13 mouse cellular contexts compared by ENCODE assay signal in genomic region chr8:105484030-105484368, GRCm38 (mm10). TPM values are rescaled to one million over a fixed set of nuclear protein-coding genes. Genes with fewer than 3 reads are reported as not detected.
DNase-seq lines count a peak whose midpoint lies in the region; ATAC-seq and TF ChIP-seq lines count a peak whose summit lies in the region.
"Had no signal": no experiment of that assay in that cellular context is flagged by ENCODE, and none has a peak within 500 bp of the region (broad histone marks: within the 10 kb centered on the region; RNA-seq: fewer than 3 reads in every experiment).

No protein-coding gene starts in this region.

- no peak for TF ChIP-seq POLR2A in kidney, adult 2 months (IDR thresholded peaks at IDR 0.05; ENCODE audit: low read depth, low read length)

- peaks cover 6% of the 10 kb centered on the region; the same call in 1 of the 2 replicates for H3K4me1 ChIP-seq in forebrain, embryonic 11.5 days (replicated peaks; ENCODE audit: control insufficient read depth, insufficient read depth, low read length)
- no peaks in the 10 kb centered on the region for H3K4me1 ChIP-seq in forebrain, postnatal 0 days (ENCODE audit: insufficient read depth)
- peaks cover 16% of the 10 kb centered on the region; the same call in 1 of the 2 replicates for H3K4me1 ChIP-seq in kidney, embryonic 16.5 days (ENCODE audit: insufficient read depth, low read length)
- H3K4me1 ChIP-seq in kidney, adult 2 months (ENCODE audit: control insufficient read depth, insufficient read depth, low read length), result peaks cover 3% of the 10 kb centered on the region; the same call in 1 of the 2 replicates
- no peaks in the 10 kb centered on the region for H3K4me1 ChIP-seq in hindbrain, embryonic 14.5 days (replicated peaks; ENCODE audit: control insufficient read depth, insufficient read depth, low read length)
- H3K4me1 ChIP-seq: hindbrain, embryonic 15.5 days; liver, embryonic 15.5 days had no signal

- ATAC-seq in forebrain, embryonic 11.5 days (replicated peaks; ENCODE audit: low FRiP score), result 0 out of 2 replicates have a peak, but pooled peaks have one; percentile 16
- no peak for ATAC-seq in forebrain, postnatal 0 days
- peak; percentile 3; the same call in 1 of the 2 replicates for ATAC-seq in kidney, embryonic 16.5 days (ENCODE audit: low FRiP score, low TSS enrichment)
- 0 out of 2 replicates have a peak, but pooled peaks have one; percentile 19 for ATAC-seq in hindbrain, embryonic 14.5 days (ENCODE audit: low FRiP score)
- no peak for ATAC-seq in inflammation-experienced regulatory T-cells, adult 6 months

- DNase-seq in forebrain, embryonic 11.5 days (ENCODE audit: low spot score), result no peak
- no peak for DNase-seq in forebrain, postnatal 0 days
- no peak for DNase-seq in kidney, adult 2 months
- DNase-seq in hindbrain, embryonic 14.5 days (ENCODE audit: low spot score), result no peak
- DNase-seq in skeletal muscle tissue, adult 2 months (ENCODE audit: low read depth, low spot score), result peak; percentile 83
- no peak for DNase-seq in left cerebral cortex, adult 11 months (ENCODE audit: low spot score)
- DNase-seq: layer of hippocampus, adult 9-11 months had no signal

- H3K27ac ChIP-seq in forebrain, embryonic 11.5 days (ENCODE audit: low read depth, low read length), result no peak overlapping the region
- no peak overlapping the region for H3K27ac ChIP-seq in forebrain, postnatal 0 days (ENCODE audit: low read depth, low read length)
- 0 out of 2 replicates have a peak overlapping the region, but pooled peaks have one; percentile 20 for H3K27ac ChIP-seq in kidney, embryonic 16.5 days (ENCODE audit: low read length)
- H3K27ac ChIP-seq in kidney, adult 2 months (ENCODE audit: insufficient read depth, low read depth, low read length), result no peak overlapping the region
- H3K27ac ChIP-seq in hindbrain, embryonic 14.5 days, result no peak overlapping the region
- H3K27ac ChIP-seq: hindbrain, embryonic 15.5 days; liver, embryonic 15.5 days had no signal

- no peak for TF ChIP-seq CTCF in forebrain, postnatal 0 days (IDR thresholded peaks at IDR 0.05; ENCODE audit: low read depth)
- no peak for TF ChIP-seq CTCF in kidney, adult 2 months (conservative IDR thresholded peaks at IDR 0.05; ENCODE audit: insufficient read depth, insufficient read length, low read depth, low read length)

- WGBS in forebrain, embryonic 11.5 days, result 26% methylated on average over 3 of the region's 3 CpGs
- 49% methylated on average over 3 of the region's 3 CpGs for WGBS in forebrain, postnatal 0 days
- 37% methylated on average over 3 of the region's 3 CpGs for WGBS in kidney, embryonic 16.5 days
- 64% methylated on average over 3 of the region's 3 CpGs for WGBS in kidney, adult 2 months
- 50% methylated on average over 3 of the region's 3 CpGs for WGBS in hindbrain, embryonic 14.5 days

- no peak overlapping the region for H3K4me2 ChIP-seq in forebrain, embryonic 11.5 days (ENCODE audit: low read depth, low read length, severe bottlenecking)
- no peak overlapping the region for H3K4me2 ChIP-seq in forebrain, postnatal 0 days (ENCODE audit: low read depth)
- H3K4me2 ChIP-seq in kidney, embryonic 16.5 days (replicated peaks; ENCODE audit: low read depth, low read length), result no peak overlapping the region
- H3K4me2 ChIP-seq in hindbrain, embryonic 14.5 days (replicated peaks), result no peak overlapping the region
- H3K4me2 ChIP-seq: hindbrain, embryonic 15.5 days; liver, embryonic 15.5 days had no signal

- H3K36me3 ChIP-seq in forebrain, embryonic 11.5 days (ENCODE audit: control insufficient read depth, insufficient read depth, low read length), result no peaks in the 10 kb centered on the region
- H3K36me3 ChIP-seq in forebrain, postnatal 0 days (ENCODE audit: insufficient read depth), result 0 out of 2 replicates have a peak, but pooled peaks cover 3% of the 10 kb centered on the region
- peaks cover 12% of the 10 kb centered on the region for H3K36me3 ChIP-seq in kidney, embryonic 16.5 days (ENCODE audit: insufficient read depth, low read length)
- no peaks in the 10 kb centered on the region for H3K36me3 ChIP-seq in kidney, adult 2 months (ENCODE audit: control insufficient read depth, insufficient read depth, low read length)
- peaks cover 14% of the 10 kb centered on the region for H3K36me3 ChIP-seq in hindbrain, embryonic 14.5 days (replicated peaks; ENCODE audit: control insufficient read depth, insufficient read depth)
- H3K36me3 ChIP-seq: liver, embryonic 15.5 days had no signal

- H3K4me3 ChIP-seq in forebrain, embryonic 11.5 days (ENCODE audit: low read depth, low read length), result no peak overlapping the region
- H3K4me3 ChIP-seq in forebrain, postnatal 0 days (ENCODE audit: low read depth, low read length), result no peak overlapping the region
- no peak overlapping the region for H3K4me3 ChIP-seq in kidney, embryonic 16.5 days (ENCODE audit: low read length)
- no peak overlapping the region for H3K4me3 ChIP-seq in kidney, adult 2 months (ENCODE audit: insufficient read depth, low read depth, low read length)
- no peak overlapping the region for H3K4me3 ChIP-seq in hindbrain, embryonic 14.5 days (replicated peaks; ENCODE audit: low read length)
- H3K4me3 ChIP-seq: hindbrain, embryonic 15.5 days; liver, embryonic 15.5 days; megakaryocyte, embryonic 14.5 days had no signal

- H3K9me3 ChIP-seq in forebrain, embryonic 11.5 days (ENCODE audit: control insufficient read depth, low read length), result no peaks in the 10 kb centered on the region
- no peaks in the 10 kb centered on the region for H3K9me3 ChIP-seq in forebrain, postnatal 0 days (ENCODE audit: low read length)
- H3K9me3 ChIP-seq in kidney, embryonic 16.5 days (ENCODE audit: low read length), result no peaks in the 10 kb centered on the region
- no peaks in the 10 kb centered on the region for H3K9me3 ChIP-seq in hindbrain, embryonic 14.5 days (ENCODE audit: control insufficient read depth, low read length)
- H3K9me3 ChIP-seq: hindbrain, embryonic 15.5 days; liver, embryonic 15.5 days; megakaryocyte, embryonic 14.5 days had no signal

- no peaks in the 10 kb centered on the region for H3K27me3 ChIP-seq in forebrain, embryonic 11.5 days (ENCODE audit: control insufficient read depth, insufficient read depth, low read length)
- H3K27me3 ChIP-seq in forebrain, postnatal 0 days (ENCODE audit: insufficient read depth, low read length), result no peaks in the 10 kb centered on the region
- H3K27me3 ChIP-seq in kidney, embryonic 16.5 days (ENCODE audit: insufficient read depth, low read length), result no peaks in the 10 kb centered on the region
- H3K27me3 ChIP-seq in kidney, adult 2 months (replicated peaks; ENCODE audit: control insufficient read depth, insufficient read depth, low read length), result no peaks in the 10 kb centered on the region
- no peaks in the 10 kb centered on the region for H3K27me3 ChIP-seq in hindbrain, embryonic 14.5 days (ENCODE audit: control insufficient read depth, insufficient read depth, low read length)
- H3K27me3 ChIP-seq: hindbrain, embryonic 15.5 days had no signal

- no peak overlapping the region for H3K9ac ChIP-seq in forebrain, embryonic 11.5 days (ENCODE audit: low read length)
- H3K9ac ChIP-seq in forebrain, postnatal 0 days, result no peak overlapping the region
- no peak overlapping the region for H3K9ac ChIP-seq in kidney, embryonic 16.5 days (replicated peaks; ENCODE audit: low read length)
- H3K9ac ChIP-seq in hindbrain, embryonic 14.5 days, result no peak overlapping the region
- H3K9ac ChIP-seq: hindbrain, embryonic 15.5 days; liver, embryonic 15.5 days had no signal

RNA-seq across cellular contexts. Expression of gene Tppp3, which starts 12.7 kb away (rescaled TPM):
- polyA plus RNA-seq in forebrain, embryonic 11.5 days (2014; fragmentation: Nextera tagmentation; extraction: Ambion mirVana), result 36.1 and 37.7 TPM in 2 replicates
- total RNA-seq in forebrain, postnatal 0 days (2014; rRNA removed), result 66.6 and 80.6 TPM in 2 replicates
- polyA plus RNA-seq in forebrain, postnatal 0 days (2015; fragmentation: Nextera tagmentation; extraction: Ambion mirVana), result 74.6 and 106 TPM in 2 replicates
- 22.2 and 24.8 TPM in 2 replicates for polyA plus RNA-seq in kidney, embryonic 16.5 days (2015; fragmentation: Nextera tagmentation; extraction: Ambion mirVana)
- polyA plus RNA-seq in kidney, adult 2 months (2012; rRNA removed), result 11.9 and 19.3 TPM in 2 replicates
- polyA plus RNA-seq in hindbrain, embryonic 14.5 days (2014; fragmentation: Nextera tagmentation; extraction: Ambion mirVana), result 204 and 207 TPM in 2 replicates
- 1 to 10 TPM in 1 of 3 experiments, under 1 TPM in 1, not detected in 1; 0.48 to 2.2 TPM for polyA plus RNA-seq in inflammation-experienced regulatory T-cells, adult 6 months (2017; shearing (Covaris generic))

RNA-seq across cellular contexts. Expression of gene Zdhhc1, which starts 12.7 kb away (rescaled TPM):
- polyA plus RNA-seq in forebrain, embryonic 11.5 days (2014; fragmentation: Nextera tagmentation; extraction: Ambion mirVana), result 20.2 and 24.6 TPM in 2 replicates
- total RNA-seq in forebrain, postnatal 0 days (2014; rRNA removed), result 22.9 and 30.4 TPM in 2 replicates
- 16.2 and 22.7 TPM in 2 replicates for polyA plus RNA-seq in forebrain, postnatal 0 days (2015; fragmentation: Nextera tagmentation; extraction: Ambion mirVana)
- 49.6 and 51.1 TPM in 2 replicates for polyA plus RNA-seq in kidney, embryonic 16.5 days (2015; fragmentation: Nextera tagmentation; extraction: Ambion mirVana)
- 47.6 and 57.7 TPM in 2 replicates for polyA plus RNA-seq in kidney, adult 2 months (2012; rRNA removed)
- polyA plus RNA-seq in hindbrain, embryonic 14.5 days (2014; fragmentation: Nextera tagmentation; extraction: Ambion mirVana), result 32.7 and 33.1 TPM in 2 replicates
- 1 to 10 TPM; 1.1 to 2.2 (median 1.8) TPM for polyA plus RNA-seq in inflammation-experienced regulatory T-cells, adult 6 months (2017; shearing (Covaris generic))

RNA-seq across cellular contexts. Expression of gene Hsd11b2, which starts 34.6 kb away (rescaled TPM):
- 13.5 and 13.6 TPM in 2 replicates for polyA plus RNA-seq in forebrain, embryonic 11.5 days (2014; fragmentation: Nextera tagmentation; extraction: Ambion mirVana)
- 0.38 and 0.52 TPM in 2 replicates for total RNA-seq in forebrain, postnatal 0 days (2014; rRNA removed)
- 1.3 and 2.6 TPM in 2 replicates for polyA plus RNA-seq in forebrain, postnatal 0 days (2015; fragmentation: Nextera tagmentation; extraction: Ambion mirVana)
- 39.3 and 39.9 TPM in 2 replicates for polyA plus RNA-seq in kidney, embryonic 16.5 days (2015; fragmentation: Nextera tagmentation; extraction: Ambion mirVana)
- polyA plus RNA-seq in kidney, adult 2 months (2012; rRNA removed), result 310 and 336 TPM in 2 replicates
- 6.1 and 7.0 TPM in 2 replicates for polyA plus RNA-seq in hindbrain, embryonic 14.5 days (2014; fragmentation: Nextera tagmentation; extraction: Ambion mirVana)
- polyA plus RNA-seq in inflammation-experienced regulatory T-cells, adult 6 months (2017; shearing (Covaris generic)), result not detected
- polyA plus RNA-seq: cortical plate, adult 2 months had no signal

Comparison
In these comparisons a context has a peak if more than half of its experiments do, and no peak if none do; other contexts are left out.
1. ATAC-seq: peak in forebrain, embryonic 11.5 days (single experiment), kidney, embryonic 16.5 days (single experiment) and hindbrain, embryonic 14.5 days (single experiment); none in forebrain, postnatal 0 days (single experiment) and inflammation-experienced regulatory T-cells, adult 6 months (single experiment).